Mouse (Mus musculus): Measurements from ENCODE around the gene Msh2. TPM values are rescaled to one million over a fixed set of nuclear protein-coding genes. Genes with fewer than 3 reads are reported as not detected.

Msh2 gene
- total RNA-seq, 2 experiments from 2014 or later, result 11.5 to 14.9 TPM

DNA sequence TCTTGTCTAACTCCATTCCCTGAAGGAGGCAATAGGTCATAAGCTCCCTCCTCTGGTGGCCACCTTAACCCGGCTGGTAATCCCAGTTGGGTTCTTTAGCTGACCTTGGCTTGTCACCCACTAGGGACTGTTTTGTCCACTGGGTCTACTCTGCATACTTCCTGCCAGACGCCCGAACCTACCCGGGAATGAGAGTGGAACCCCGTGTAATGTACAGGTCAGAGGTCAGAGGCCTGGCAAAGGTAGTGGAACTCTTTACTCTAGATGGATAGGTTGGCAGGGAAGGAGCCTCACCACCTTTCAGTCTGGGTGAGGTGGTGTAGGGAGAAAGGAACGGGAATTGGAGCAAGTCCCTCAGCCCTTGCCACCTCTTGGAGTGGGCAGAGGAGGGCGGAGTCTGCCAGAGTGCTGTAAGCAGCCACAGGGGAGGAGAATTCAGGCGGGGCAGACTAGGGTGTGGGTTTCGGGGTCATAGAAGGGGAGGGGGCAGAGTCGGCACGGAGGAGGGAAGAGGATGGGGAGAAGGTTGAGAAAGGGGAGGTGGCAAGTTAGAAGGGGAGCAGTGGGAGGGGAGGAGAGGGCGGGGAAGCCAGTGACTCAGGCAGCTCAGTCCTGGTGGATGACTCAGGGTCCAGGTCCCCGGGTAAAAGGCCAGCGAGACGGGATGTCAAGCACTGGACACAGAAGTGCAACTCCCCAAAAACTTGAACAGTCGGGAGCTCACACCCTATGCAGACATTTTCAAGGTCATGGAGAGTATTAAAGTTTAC, 27.1 kb downstream of the Msh2 start:
- DNase-seq, result no peak

DNA sequence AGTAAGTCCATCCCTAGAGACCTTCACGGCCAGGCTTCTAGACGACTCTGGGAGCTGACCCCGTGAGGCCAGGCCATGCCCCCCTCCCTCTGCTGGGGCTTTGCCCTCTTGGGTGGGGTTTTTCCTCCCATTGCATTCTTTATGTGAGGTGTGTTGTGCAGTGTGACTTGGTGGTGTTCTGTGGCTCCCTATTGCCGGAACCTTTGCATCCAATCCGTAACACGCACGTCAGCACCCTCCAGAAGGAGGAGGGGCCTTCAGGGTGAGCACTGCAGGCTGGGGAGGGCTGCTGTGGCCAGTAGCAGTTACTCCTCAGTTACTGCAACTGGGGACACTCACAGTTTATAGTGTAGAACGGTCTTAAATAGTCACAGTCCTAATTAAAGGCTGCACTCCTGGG, 28.0 kb downstream of the Msh2 start:
- DNase-seq, result no peak

DNA sequence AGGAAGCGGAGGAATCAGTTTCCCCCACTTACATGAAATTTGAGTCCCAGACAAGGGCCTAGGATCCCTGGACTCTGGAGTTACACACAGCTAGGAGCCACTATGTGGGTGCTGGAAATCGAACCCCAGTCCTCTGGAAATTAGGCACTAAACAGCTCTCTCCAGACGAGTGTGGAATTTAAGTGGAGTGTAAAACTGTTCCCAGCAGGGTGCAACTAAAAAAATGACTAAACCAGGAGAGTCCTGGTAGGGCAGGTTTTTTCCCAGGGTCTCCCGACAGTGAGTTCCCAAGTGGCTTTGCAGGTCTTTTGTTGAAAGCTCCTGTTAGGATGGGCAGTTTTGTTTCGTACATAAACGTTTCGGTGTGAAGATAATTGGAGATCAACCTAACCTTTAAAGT, 52.6 kb downstream of the Msh2 start:
- DNase-seq, result no peak

DNA sequence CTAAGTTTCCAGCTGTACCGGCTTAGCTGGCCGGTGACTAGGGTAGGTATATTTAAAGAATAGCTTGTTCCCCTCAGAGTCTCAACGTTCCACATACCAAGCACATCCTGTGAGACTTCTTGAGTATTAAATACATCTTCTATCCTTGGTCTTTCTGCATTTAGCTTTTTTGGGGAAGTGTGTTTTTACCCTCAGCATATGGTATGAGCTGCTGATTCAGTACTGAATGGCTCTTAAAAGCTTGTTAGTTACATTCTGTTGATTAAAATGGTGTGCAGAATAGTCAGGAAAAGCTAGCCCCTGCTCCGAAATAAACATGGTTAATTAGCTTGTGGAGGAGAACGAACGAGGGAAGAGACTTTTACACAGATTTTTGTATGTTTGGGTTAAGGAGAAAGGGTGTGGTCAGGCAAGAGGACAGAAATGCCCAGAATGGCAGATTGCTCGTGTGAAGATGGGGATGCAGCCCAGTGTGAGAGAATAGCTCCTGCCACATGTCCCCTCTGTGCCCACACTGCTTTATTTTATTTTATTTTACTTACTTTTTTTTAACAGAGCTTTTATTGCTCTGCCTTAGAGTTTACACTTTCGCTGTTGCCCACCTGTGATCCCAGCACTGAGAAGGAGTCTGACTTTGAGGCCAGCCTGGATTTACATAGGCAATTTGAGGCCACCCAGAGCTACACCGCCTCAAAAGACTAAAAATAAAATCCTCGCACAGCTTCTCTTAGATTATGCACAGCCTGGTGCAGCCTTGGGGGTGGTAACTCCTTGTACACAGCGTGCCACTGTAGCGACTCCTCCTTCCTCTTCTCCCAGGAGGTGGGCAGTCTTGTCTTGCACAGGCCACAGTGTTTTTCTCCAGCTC, 54.6 kb downstream of the Msh2 start:
- no peak for DNase-seq

DNA sequence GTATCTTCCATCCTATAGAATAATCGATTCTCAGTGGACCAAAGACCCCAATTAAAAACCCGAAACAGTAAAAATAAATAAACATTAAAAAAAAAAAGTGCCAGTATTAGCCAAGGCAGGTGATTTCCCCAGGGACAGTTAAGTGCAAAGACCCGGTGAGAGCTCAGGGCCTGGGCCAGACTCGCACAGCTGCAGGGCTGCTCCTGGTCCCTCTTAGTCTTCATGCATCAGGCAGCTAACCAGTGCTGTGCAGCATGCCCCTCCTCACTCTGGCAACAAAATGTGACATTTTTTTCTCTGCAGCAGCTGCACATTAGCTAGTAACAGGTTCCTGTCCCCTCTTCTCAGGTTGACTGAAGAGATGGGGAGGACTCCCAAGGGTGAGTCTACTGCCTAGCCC, 59.8 kb downstream of the Msh2 start:
- DNase-seq, result no peak

DNA sequence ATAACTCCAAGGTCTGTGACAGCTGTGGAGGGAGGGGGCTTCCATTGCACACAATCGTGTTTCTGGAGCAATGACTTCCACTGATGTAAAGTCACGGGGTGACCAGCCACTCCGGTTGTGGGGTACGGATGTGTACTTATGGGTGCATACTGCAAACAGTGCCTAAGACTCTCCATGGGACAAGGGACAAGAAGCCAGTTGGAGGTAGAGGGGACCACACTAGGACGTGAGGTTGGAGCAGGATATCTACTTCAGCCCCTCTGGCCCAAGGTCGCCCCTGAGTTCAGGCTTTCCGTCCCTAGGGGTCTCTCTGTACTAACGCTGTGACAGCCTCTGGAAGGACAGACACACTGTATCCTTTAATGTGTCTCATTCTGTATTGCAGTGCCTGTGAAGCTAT, 62.3 kb downstream of the Msh2 start:
- DNase-seq, result no peak

DNA sequence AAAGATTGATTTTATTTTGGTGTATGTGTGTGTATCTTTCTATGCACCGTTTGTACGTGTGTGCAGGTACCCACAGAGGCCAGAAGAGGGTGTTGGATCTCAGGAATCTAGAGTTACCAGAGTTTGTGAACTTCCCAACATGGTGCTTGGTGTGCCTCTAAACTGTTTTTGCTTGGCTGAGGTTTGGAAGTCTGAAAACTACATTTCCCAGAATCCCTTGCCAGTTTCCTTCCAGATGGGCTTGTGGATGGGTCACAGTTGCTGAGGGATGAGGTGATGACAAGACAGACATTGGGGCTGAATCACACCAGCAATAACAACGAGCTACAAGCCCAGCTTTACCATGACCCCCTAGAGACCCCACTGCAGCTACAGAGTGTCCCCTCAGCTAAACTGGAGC, 65.0 kb downstream of the Msh2 start:
- no peak for DNase-seq

DNA sequence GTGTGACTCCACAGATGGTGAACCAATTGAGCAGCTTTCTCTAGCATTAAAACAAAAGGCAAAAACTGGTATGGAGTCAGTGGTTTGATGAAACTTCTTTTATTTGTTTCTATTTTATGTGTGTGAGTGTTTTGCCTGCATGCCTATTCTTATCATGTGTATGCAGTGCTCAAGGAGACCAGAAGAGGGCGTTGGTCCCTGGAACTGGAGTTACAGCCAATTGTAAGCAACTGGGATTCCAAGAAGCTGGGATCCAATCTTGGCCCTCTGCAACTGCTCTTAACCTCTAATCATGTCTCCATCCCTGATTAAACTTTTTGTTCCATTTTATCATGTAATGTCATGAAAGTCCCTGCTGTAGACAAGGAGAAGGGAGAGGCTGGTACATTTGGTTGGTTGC, 67.7 kb downstream of the Msh2 start:
- no peak for DNase-seq

DNA sequence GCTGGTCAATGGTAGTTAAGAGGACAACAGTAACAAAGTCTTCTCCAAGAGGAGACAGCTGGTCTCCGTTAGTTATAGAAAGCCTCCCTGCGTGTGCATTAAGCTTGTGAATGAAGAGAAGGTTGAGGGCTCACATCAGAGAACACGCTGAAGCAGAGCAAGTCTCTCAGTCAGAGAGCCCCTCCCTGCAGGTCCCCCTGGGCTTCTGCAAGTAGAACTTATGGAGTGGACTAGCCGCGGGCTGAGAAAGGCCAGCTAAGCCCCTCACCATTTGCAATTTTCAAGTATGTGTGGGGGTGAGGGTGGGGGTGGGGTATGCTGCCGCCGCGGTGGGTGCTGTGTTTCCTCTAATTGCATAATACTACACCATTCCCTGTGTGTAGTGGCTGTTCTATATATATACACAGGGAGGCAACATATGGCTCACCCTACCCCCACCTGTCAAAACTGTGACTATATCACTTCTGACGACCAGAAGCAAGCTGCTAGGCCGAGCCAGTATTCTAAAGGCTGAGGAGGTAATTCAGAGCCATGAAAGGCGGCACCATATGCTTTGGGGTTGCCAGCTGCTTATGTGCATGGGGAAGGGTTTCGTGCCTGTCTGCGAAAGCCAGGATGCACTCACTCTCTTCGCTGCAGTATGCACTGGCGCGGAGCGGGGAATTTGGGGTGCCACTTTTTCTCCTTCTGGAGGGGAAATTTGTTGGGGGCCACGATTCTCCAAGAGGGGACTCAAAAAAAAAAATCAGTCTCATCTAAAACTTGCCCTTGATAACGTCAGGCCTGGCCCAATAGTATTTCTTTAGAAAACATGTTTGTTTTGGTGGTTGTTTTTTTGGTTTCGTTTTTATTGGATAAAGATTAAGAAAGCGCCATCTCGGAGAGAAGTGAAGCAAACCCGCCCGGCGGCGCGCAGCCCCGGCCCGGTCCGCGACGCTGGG, 73.1 kb downstream of the Msh2 start:
- no peak for DNase-seq

DNA sequence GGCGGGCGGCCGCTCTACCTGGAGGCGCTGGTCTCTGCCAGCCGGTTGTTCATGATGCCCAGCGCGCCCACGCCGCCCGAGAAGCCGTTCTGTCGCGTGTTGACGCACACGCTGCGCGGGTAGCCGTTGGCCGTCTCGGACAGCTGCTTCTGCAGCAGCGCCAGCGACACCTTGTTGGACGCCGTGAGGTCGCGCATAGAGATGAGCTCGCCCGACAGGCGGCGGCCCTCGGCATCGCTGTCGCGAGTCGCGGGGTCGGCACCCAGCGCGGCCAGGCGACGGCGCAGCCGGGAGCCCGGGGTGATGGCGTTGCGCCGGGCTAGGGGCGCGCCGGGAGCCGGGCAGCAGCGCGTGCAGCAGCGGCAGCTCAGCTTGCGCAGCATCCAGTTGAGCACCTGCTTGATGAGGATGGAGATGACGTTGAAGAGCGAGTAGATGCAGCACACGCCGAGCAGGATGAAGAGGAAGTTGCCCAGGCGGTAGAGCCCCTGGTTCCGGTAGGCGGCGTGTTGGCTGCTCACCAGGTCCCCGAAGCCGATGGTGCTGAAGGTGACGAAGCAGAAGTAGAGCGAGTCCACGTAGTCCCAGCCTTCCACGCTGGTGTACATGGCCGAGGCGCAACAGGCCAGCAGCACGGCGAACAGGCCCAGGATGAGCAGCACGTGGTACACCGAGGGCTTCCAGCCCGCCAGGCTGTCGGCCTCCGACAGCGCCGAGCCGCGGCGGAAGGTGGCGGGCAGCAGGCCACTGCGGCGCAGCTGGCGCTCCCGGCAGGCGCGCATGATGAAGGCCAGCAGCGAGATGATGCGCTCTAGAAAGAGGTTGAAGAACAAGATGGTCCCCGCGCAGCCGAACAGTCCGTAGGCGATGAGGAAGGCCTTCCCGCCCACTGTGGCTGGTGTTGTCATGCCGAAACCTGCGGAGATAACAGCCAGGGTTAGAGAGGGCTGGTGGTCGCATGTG, 74.1 kb downstream of the Msh2 start:
- peak; percentile 36 for DNase-seq

DNA sequence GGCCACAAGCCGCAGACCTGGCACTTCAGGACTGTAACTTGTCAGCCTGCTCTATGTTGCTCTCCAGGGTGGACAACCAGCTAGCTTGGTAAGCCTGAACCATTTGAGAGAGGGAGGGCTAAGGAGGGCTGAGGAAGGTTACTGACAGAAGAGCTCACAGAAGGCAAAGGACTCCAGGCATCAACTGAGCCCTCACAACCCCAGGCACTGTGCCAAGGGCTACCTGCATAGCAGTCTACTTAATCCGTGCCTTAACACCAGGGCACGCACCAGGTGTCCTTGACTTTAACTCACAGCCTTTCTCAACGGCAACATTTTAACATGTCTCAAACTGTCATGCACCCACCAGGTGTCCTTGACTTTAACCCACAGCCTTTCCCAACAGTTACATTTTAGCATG, 88.2 kb downstream of the Msh2 start:
- DNase-seq, result no peak

DNA sequence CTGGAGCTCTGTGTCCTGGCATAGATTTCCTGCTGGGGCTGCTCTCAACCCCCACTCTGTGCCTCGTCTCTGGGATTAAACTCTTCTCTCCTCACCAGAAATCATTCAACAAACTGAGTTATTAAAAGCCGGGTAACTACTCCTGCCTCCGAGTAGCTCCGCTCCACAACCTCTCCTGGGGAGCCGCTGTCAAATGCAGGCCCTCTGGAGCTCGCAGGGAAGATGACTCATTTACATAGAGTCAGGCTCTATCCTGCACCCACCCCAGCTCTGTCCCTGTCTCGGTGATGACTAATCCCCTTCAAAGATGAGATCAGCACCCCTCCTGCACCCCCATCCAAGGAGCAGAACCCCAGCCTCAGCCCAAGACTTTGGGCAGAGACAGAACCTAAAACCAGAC, 91.0 kb downstream of the Msh2 start:
- no peak for DNase-seq

DNA sequence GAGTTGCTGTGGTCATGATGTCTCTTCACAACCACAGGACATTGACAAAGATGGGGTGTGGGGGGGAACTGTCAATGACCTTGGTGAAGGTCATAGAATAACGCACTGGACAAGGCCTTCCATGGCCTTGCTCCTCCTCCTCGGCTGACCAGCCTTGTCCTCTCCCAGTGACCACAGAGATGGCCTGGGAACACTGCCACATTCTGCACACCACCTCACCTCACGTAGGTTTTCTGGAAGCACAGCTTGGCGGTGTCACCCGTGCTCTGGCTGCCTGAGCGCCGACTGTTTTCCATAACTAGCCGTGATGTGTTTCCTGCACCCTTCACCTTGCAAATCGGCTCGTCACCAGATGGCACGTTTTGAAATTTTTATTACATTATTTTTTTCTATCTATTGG, 92.9 kb downstream of the Msh2 start:
- no peak for DNase-seq

DNA sequence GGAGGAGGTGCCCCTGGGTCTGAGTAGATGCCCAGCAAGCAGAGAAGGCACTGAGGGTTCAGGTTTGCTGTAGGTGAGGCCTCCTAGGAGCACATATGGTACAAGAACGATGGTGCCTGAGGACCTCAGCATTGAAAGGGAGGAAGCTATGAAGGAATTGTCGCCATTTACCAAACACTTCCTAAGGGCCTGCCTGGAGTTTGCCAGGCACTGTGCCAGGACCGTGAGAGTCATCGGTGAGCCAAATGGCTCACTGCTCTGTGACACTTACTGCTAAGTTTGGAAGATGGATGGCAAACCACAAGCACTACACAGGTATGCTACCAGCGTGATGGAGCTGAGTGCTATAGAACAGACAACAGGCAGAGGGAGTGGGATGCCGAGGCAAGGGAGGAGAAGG, 94.8 kb downstream of the Msh2 start:
- DNase-seq, result no peak

DNA sequence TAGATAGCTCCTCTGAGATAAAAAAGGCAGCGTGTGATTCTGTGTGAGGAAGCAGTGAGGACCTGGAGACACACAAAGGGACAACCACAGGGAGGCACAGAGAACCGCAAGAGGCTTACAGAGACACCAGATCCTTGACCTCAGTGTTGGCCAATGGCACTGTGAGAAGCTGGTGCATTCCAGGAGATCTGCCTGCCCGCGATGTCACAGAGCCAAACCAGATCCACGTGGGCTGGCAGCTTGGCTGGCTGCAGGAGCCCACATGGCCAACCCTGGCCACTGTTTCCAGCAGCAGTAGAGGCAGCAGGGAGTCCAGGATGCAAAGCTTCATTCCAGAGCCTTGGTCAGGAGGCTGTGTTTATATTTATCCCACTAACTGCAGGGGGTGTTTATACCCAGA, 98.6 kb downstream of the Msh2 start:
- DNase-seq, result no peak

DNA sequence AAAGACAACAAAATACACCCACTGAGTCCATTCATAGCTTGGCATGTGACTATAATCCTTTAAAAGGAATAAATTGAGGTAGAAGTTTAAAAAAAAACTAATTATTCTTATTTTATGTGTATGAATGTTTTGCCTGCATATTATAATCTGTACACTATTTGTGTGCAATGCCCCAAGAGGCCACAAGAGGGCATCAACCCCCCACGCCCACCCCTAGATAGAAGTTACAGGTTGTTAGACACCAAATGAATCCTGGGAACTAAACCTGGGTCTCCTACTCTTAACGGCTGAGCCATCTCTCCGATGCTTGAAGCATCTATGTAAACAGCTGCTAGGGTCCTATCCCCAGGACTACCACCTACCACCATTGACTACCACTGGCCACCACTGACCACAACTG, 101.0 kb downstream of the Msh2 start:
- no peak for DNase-seq

Other genes with a start within 250 kb of the Msh2 start
- not detected for gene Stpg4, start 244.6 kb upstream of the Msh2 start, total RNA-seq (2021)
- gene Calm2, start 225.4 kb upstream of the Msh2 start, total RNA-seq (2021), result 100 to 1,000 TPM; 298 to 346 TPM
- not detected for gene Epcam, start 36.4 kb upstream of the Msh2 start, total RNA-seq (2021)
- not detected for gene Kcnk12, start 125.7 kb downstream of the Msh2 start, total RNA-seq (2021)
- not detected for gene Rpl36-ps4, start 248.6 kb downstream of the Msh2 start, total RNA-seq (2021)

Data from gastrocnemius, postnatal 10 days (tissue).